ENCODE assay signal across 21 mouse cellular contexts in the genomic region with DNA sequence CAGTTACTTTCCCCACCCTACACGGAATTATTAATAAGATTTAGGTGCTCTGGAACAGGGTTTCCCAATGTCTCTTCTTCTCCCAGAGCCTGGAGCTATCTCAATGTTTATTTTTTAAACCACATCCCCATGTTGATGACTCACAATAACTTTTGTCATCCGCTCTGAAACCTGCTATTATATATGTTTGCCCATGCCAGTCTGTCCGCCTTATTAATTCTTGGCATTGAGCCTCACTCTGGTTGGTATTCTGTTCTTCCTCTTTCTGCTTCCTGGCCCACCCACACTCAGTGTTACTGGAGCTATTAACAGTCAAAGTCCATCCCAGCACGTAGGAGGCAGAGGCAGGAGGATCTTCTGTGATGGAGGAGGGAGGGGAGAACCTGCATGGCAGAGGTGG. TPM values are rescaled to one million over a fixed set of nuclear protein-coding genes. Genes with fewer than 3 reads are reported as not detected.
DNase-seq lines count a peak whose midpoint lies in the region; ATAC-seq and TF ChIP-seq lines count a peak whose summit lies in the region.
"Had no signal": no experiment of that assay in that cellular context is flagged by ENCODE, and none has a peak within 500 bp of the region (broad histone marks: within the 10 kb centered on the region; RNA-seq: fewer than 3 reads in every experiment).

No protein-coding gene starts in this region.

- in situ Hi-C loops in Patski (cut with MboI; ENCODE audit: low pct_unique_long_range_greater_than_20kb): no loop called here

- CTCF ChIA-PET in Patski (lab: Charles Lee): interaction anchor here (1.2 kb wide), 1 partner anchor 34 kb away, joined by 3 read pairs; no protein-coding TSS in a partner anchor

- no peaks in the 10 kb centered on the region for H3K9me3 ChIP-seq in hindbrain, embryonic 16.5 days (ENCODE audit: control insufficient read depth, low read length)
- H3K9me3 ChIP-seq: forebrain, embryonic 12.5 days; limb, embryonic 15.5 days had no signal

- H3K4me1 ChIP-seq in hindbrain, embryonic 16.5 days (ENCODE audit: control insufficient read depth, insufficient read depth, low read depth, low read length): peaks cover 4% of the 10 kb centered on the region

- POLR2A ChIA-PET in Patski (lab: Charles Lee): interaction anchor here (0.5 kb wide), 1 partner anchor 84 kb away, joined by 5 read pairs; no protein-coding TSS in a partner anchor

- no peak overlapping the region for H3K4me2 ChIP-seq in hindbrain, embryonic 16.5 days (ENCODE audit: low read length)
- H3K4me2 ChIP-seq: forebrain, embryonic 12.5 days; limb, embryonic 15.5 days had no signal

- DNase-seq in 3134 (ENCODE audit: extremely low read depth, insufficient read length, low spot score) (peak; percentile 28), 3T3-L1 (ENCODE audit: low read depth, low spot score) (peak; percentile 73), Patski (ENCODE audit: low read depth, low spot score) (peak; percentile 60)
- no peak for DNase-seq in layer of hippocampus, adult 9-11 months
- no peak for DNase-seq in adrenal gland, postnatal 14 days
- DNase-seq: adrenal gland, postnatal 36 days; cerebellum, postnatal 10 days; gastrocnemius, postnatal 14 days; kidney, adult 9 months; kidney, postnatal 25 days; retina, postnatal 1 day; thymus, postnatal 14 days had no signal

- WGBS in hindbrain, embryonic 16.5 days: 74% methylated on average over 4 of the region's 4 CpGs

- TF ChIP-seq CTCF in Patski (IDR thresholded peaks at IDR 0.05): no peak

- H3K9ac ChIP-seq in hindbrain, embryonic 16.5 days (ENCODE audit: low read depth, low read length): no peak overlapping the region
- H3K9ac ChIP-seq: forebrain, embryonic 12.5 days; limb, embryonic 15.5 days had no signal

- H3K4me3 ChIP-seq in hindbrain, embryonic 16.5 days (ENCODE audit: low read length): no peak overlapping the region
- H3K4me3 ChIP-seq: forebrain, embryonic 12.5 days; limb, embryonic 15.5 days had no signal

- peak; percentile 29 for ATAC-seq in Patski
- peak; percentile 41 to 62; a peak in 3 of 4 replicates for ATAC-seq in hematopoietic stem cell, adult 5-6 weeks (replicated peaks in 1 of 2; ENCODE audit: insufficient read depth in 1 of 2, low FRiP score in 2 of 2, low TSS enrichment in 1 of 2, low read depth in 1 of 2, poor library complexity in 2 of 2, severe bottlenecking in 2 of 2)
- no peak for ATAC-seq in hindbrain, embryonic 16.5 days
- ATAC-seq: activated CD4-positive, CD25-positive, alpha-beta regulatory T cell, adult 4 months; inflammation-experienced regulatory T-cells, adult 6 months; lung, postnatal 0 days; midbrain, embryonic 16.5 days had no signal

- no peaks in the 10 kb centered on the region for H3K27me3 ChIP-seq in Patski
- peaks cover 3% of the 10 kb centered on the region; the same call in 1 of the 2 replicates for H3K27me3 ChIP-seq in hindbrain, embryonic 16.5 days (replicated peaks; ENCODE audit: control insufficient read depth, insufficient read depth, low read length)
- H3K27me3 ChIP-seq: limb, embryonic 15.5 days had no signal

- no peaks in the 10 kb centered on the region for H3K36me3 ChIP-seq in hindbrain, embryonic 16.5 days (ENCODE audit: control insufficient read depth, insufficient read depth, low read length)
- H3K36me3 ChIP-seq: forebrain, embryonic 12.5 days; limb, embryonic 15.5 days had no signal

- no peak overlapping the region for H3K27ac ChIP-seq in hindbrain, embryonic 16.5 days (ENCODE audit: low read depth, low read length)
- H3K27ac ChIP-seq: forebrain, embryonic 12.5 days; limb, embryonic 15.5 days; stomach, postnatal 0 days had no signal

RNA-seq across cellular contexts. Expression of a gene that starts 1.4 kb away (rescaled TPM):
- 5.1 TPM for polyA plus RNA-seq in Patski (2021)
- 14.0 and 15.7 TPM in 2 replicates for total RNA-seq in hematopoietic stem cell, adult 5-6 weeks (2017)
- 18.3 and 19.5 TPM in 2 replicates for polyA plus RNA-seq in hindbrain, embryonic 16.5 days (2015; fragmentation: Nextera tagmentation; extraction: Ambion mirVana)
- total RNA-seq in adrenal gland, postnatal 14 days (2021): 5.7 and 7.0 TPM in 2 replicates

RNA-seq across cellular contexts. Expression of a gene that starts 18.6 kb away (rescaled TPM):
- not detected for polyA plus RNA-seq in Patski (2021)
- 0.55 and 3.7 TPM in 2 replicates for total RNA-seq in hematopoietic stem cell, adult 5-6 weeks (2017)
- 0.31 and 0.67 TPM in 2 replicates for polyA plus RNA-seq in hindbrain, embryonic 16.5 days (2015; fragmentation: Nextera tagmentation; extraction: Ambion mirVana)
- total RNA-seq in adrenal gland, postnatal 14 days (2021): 2.0 and 2.6 TPM in 2 replicates
- polyA plus RNA-seq: activated CD4-positive, CD25-positive, alpha-beta regulatory T cell, adult 4 months; inflammation-experienced regulatory T-cells, adult 6 months had no signal

RNA-seq across cellular contexts. Expression of a gene that starts 36.3 kb away (rescaled TPM):
- 34.3 TPM for polyA plus RNA-seq in Patski (2021)
- 118 and 147 TPM in 2 replicates for total RNA-seq in hematopoietic stem cell, adult 5-6 weeks (2017)
- polyA plus RNA-seq in hindbrain, embryonic 16.5 days (2015; fragmentation: Nextera tagmentation; extraction: Ambion mirVana): 45.4 and 47.0 TPM in 2 replicates
- 22.5 and 30.0 TPM in 2 replicates for total RNA-seq in adrenal gland, postnatal 14 days (2021)

Comparison
In these comparisons a context has a peak if more than half of its experiments do, and no peak if none do; other contexts are left out.
1. DNase-seq: peak in 3134 (single experiment), 3T3-L1 (single experiment) and Patski (single experiment); none in layer of hippocampus, adult 9-11 months (single experiment) and adrenal gland, postnatal 14 days (single experiment).